Mouse (Mus musculus) c-Kit-positive CD71-negative TER-119-negative erythroid progenitor cells, embryonic 14.5 days (primary cell): ENCODE data around the gene Btg2.

Experiments
- DNase-seq: peaks from one replicate; pipeline ENCODE4 v3.0.0-alpha.2; 2013; ENCODE audit warnings: low read depth

Btg2 gene

GRCm38 (mm10) chr1:134078802-134079476, at the start of gene Btg2:
Gene Btg2 (minus strand): TSS chr1:134079120.
- peak; percentile 86 for DNase-seq

GRCm38 (mm10) chr1:134122195-134122594, 43.3 kb upstream of the Btg2 start:
- no peak for DNase-seq

GRCm38 (mm10) chr1:134120179-134120578, 41.3 kb upstream of the Btg2 start:
- peak; percentile 63 for DNase-seq

GRCm38 (mm10) chr1:134117110-134117509, 38.2 kb upstream of the Btg2 start:
- no peak for DNase-seq

GRCm38 (mm10) chr1:134115424-134115823, 36.5 kb upstream of the Btg2 start:
- no peak for DNase-seq

GRCm38 (mm10) chr1:134114730-134115129, 35.8 kb upstream of the Btg2 start:
- no peak for DNase-seq

- DNase-seq: no peak
These were observed 35.1 kb upstream of the Btg2 start for GRCm38 (mm10) chr1:134114018-134114417.

- no peak for DNase-seq
These were observed 34.6 kb upstream of the Btg2 start for GRCm38 (mm10) chr1:134113560-134113959.

GRCm38 (mm10) chr1:134110979-134111378, 32.1 kb upstream of the Btg2 start, which contains the start of gene Chit1:
Gene Chit1 (plus strand): TSS chr1:134111242.
- no peak for DNase-seq

- no peak for DNase-seq
These were observed 31.5 kb upstream of the Btg2 start for GRCm38 (mm10) chr1:134110449-134110848.

- no peak for DNase-seq
These were observed 31.1 kb upstream of the Btg2 start for GRCm38 (mm10) chr1:134110015-134110414.

- no peak for DNase-seq
These were observed 28.9 kb upstream of the Btg2 start for GRCm38 (mm10) chr1:134107777-134108176.

GRCm38 (mm10) chr1:134106719-134107118, 27.8 kb upstream of the Btg2 start:
- no peak for DNase-seq

- DNase-seq: no peak
These were observed 27.0 kb upstream of the Btg2 start for GRCm38 (mm10) chr1:134105764-134106430.

- no peak for DNase-seq
These were observed 26.3 kb upstream of the Btg2 start for GRCm38 (mm10) chr1:134105043-134105763.

- no peak for DNase-seq
These were observed 24.9 kb upstream of the Btg2 start for GRCm38 (mm10) chr1:134103861-134104260.

- DNase-seq: no peak
These were observed 22.7 kb upstream of the Btg2 start for GRCm38 (mm10) chr1:134101593-134101992.

GRCm38 (mm10) chr1:134100928-134101327, 22.0 kb upstream of the Btg2 start:
- no peak for DNase-seq

- DNase-seq: no peak
These were observed 21.5 kb upstream of the Btg2 start for GRCm38 (mm10) chr1:134100401-134100800.

- no peak for DNase-seq
These were observed 20.8 kb upstream of the Btg2 start for GRCm38 (mm10) chr1:134099516-134100235.

GRCm38 (mm10) chr1:134098726-134099515, 20.0 kb upstream of the Btg2 start:
- peak; percentile 67 for DNase-seq
